Mouse (Mus musculus): ENCODE measurements around the gene Zfp512. TPM values are rescaled to one million over a fixed set of nuclear protein-coding genes. Genes with fewer than 3 reads are reported as not detected.
"Not testable (repeated sequence)": the region's sequence is repeated elsewhere in the genome, so short reads cannot be mapped to it uniquely, and the experiment has no call there.

The Zfp512 gene
- 10 to 100 TPM; 20.5 to 23.6 TPM for total RNA-seq (2021)

- intact Hi-C loops (cut with DNase I) = no loop called here
- DNase-seq = peak; percentile 95 to 97
Measured at GRCm38 (mm10) chr5:31451878-31452561, at the start of gene Zfp512. Gene Zfp512 (plus strand): TSS chr5:31452431.

- intact Hi-C loops (cut with DNase I) = not testable (repeated sequence)
Measured at GRCm38 (mm10) chr5:31434727-31435126, 17.5 kb upstream of the Zfp512 start.

GRCm38 (mm10) chr5:31451336-31451735, 895 bp upstream of the Zfp512 start:
- DNase-seq = no peak
- intact Hi-C loops (cut with DNase I) = no loop called here

More at GRCm38 (mm10) chr5:31434727-31435126, 17.5 kb upstream of the Zfp512 start:
- DNase-seq = not testable (repeated sequence)

- intact Hi-C loops (cut with DNase I) = no loop called here
- DNase-seq = no peak
Measured at GRCm38 (mm10) chr5:31452562-31452878, 289 bp downstream of the Zfp512 start.

GRCm38 (mm10) chr5:31452886-31453410, 717 bp downstream of the Zfp512 start:
- peak in 1 of 2 experiments; percentile 12 for DNase-seq
- intact Hi-C loops (cut with DNase I) = no loop called here

- intact Hi-C loops (cut with DNase I) = no loop called here
- peak in 1 of 2 experiments; percentile 2 for DNase-seq
Measured at GRCm38 (mm10) chr5:31467798-31468197, 15.6 kb downstream of the Zfp512 start.

GRCm38 (mm10) chr5:31469711-31470110, 17.5 kb downstream of the Zfp512 start:
- DNase-seq = no peak
- intact Hi-C loops (cut with DNase I) = no loop called here

- DNase-seq = peak; percentile 48 to 72
- intact Hi-C loops (cut with DNase I) = no loop called here
Measured at GRCm38 (mm10) chr5:31470334-31470733, 18.1 kb downstream of the Zfp512 start.

GRCm38 (mm10) chr5:31480536-31480935, 28.3 kb downstream of the Zfp512 start:
- intact Hi-C loops (cut with DNase I) = no loop called here
- no peak for DNase-seq

- intact Hi-C loops (cut with DNase I) = no loop called here
- DNase-seq = no peak
Measured at GRCm38 (mm10) chr5:31485440-31485839, 33.2 kb downstream of the Zfp512 start, which contains the start of gene 4930548H24Rik. Gene 4930548H24Rik (plus strand): TSS chr5:31485740.

- no peak for DNase-seq
- intact Hi-C loops (cut with DNase I) = no loop called here
Measured at GRCm38 (mm10) chr5:31487889-31488288, 35.7 kb downstream of the Zfp512 start.

- no peak for DNase-seq
- intact Hi-C loops (cut with DNase I) = no loop called here
Measured at GRCm38 (mm10) chr5:31489116-31489769, 37.0 kb downstream of the Zfp512 start.

GRCm38 (mm10) chr5:31492031-31492430, 39.8 kb downstream of the Zfp512 start:
- DNase-seq = no peak

GRCm38 (mm10) chr5:31494513-31495297, 42.5 kb downstream of the Zfp512 start, which contains the start of gene Gpn1:
Gene Gpn1 (plus strand): TSS chr5:31494741.
- intact Hi-C loops (cut with DNase I) = no loop called here
- DNase-seq = peak; percentile 94 to 96

More at GRCm38 (mm10) chr5:31492031-31492430, 39.8 kb downstream of the Zfp512 start:
- intact Hi-C loops (cut with DNase I) = no loop called here

- intact Hi-C loops (cut with DNase I) = no loop called here
- DNase-seq = no peak
Measured at GRCm38 (mm10) chr5:31504843-31505242, 52.6 kb downstream of the Zfp512 start.

- DNase-seq = no peak
- intact Hi-C loops (cut with DNase I) = no loop called here
Measured at GRCm38 (mm10) chr5:31512481-31512880, 60.2 kb downstream of the Zfp512 start.

- DNase-seq = no peak
- intact Hi-C loops (cut with DNase I) = no loop called here
Measured at GRCm38 (mm10) chr5:31520556-31520955, 68.3 kb downstream of the Zfp512 start.

- DNase-seq = peak; percentile 85 to 90
- intact Hi-C loops (cut with DNase I) = no loop called here
Measured at GRCm38 (mm10) chr5:31526354-31527116, 74.3 kb downstream of the Zfp512 start, which contains the start of gene Slc4a1ap. Gene Slc4a1ap (plus strand): TSS chr5:31526995.

GRCm38 (mm10) chr5:31527117-31527680, 75.0 kb downstream of the Zfp512 start:
- DNase-seq = no peak

GRCm38 (mm10) chr5:31527707-31528106, 75.5 kb downstream of the Zfp512 start, which contains the start of gene Supt7l:
Gene Supt7l (minus strand): TSS chr5:31527807.
- intact Hi-C loops (cut with DNase I) = not testable (repeated sequence)

More at GRCm38 (mm10) chr5:31527117-31527680, 75.0 kb downstream of the Zfp512 start:
- intact Hi-C loops (cut with DNase I) = no loop called here

More at GRCm38 (mm10) chr5:31527707-31528106, 75.5 kb downstream of the Zfp512 start, which contains the start of gene Supt7l:
- DNase-seq = not testable (repeated sequence)

All from heart, postnatal 10 days (tissue).